Comparison of ENCODE assay signal across 13 mouse cellular contexts in genomic region chr2:60145742-60146141, GRCm38 (mm10).
DNase-seq lines count a peak whose midpoint lies in the region; ATAC-seq and TF ChIP-seq lines count a peak whose summit lies in the region.
"Had no signal": no experiment of that assay in that cellular context is flagged by ENCODE, and none has a peak within 500 bp of the region (broad histone marks: within the 10 kb centered on the region; RNA-seq: fewer than 3 reads in every experiment).

No protein-coding gene starts in this region.

- H3K27ac ChIP-seq in forebrain, embryonic 12.5 days, result no peak overlapping the region
- H3K27ac ChIP-seq in forebrain, embryonic 16.5 days (ENCODE audit: low read length), result no peak overlapping the region
- H3K27ac ChIP-seq: hindbrain, embryonic 13.5 days; liver, embryonic 13.5 days had no signal

- TF ChIP-seq POLR2A in lung, adult 2 months (IDR thresholded peaks at IDR 0.05; ENCODE audit: borderline replicate concordance, extremely low read depth, low read depth, low read length), result no peak
- TF ChIP-seq POLR2A in brain, embryonic 14.5 days (IDR thresholded peaks at IDR 0.05; ENCODE audit: borderline replicate concordance, extremely low read depth, insufficient read depth, insufficient read length, poor library complexity, severe bottlenecking), result no peak

- no peaks in the 10 kb centered on the region for H3K9me3 ChIP-seq in forebrain, embryonic 12.5 days
- no peaks in the 10 kb centered on the region for H3K9me3 ChIP-seq in forebrain, embryonic 16.5 days (ENCODE audit: control insufficient read depth, low read length)
- H3K9me3 ChIP-seq: hindbrain, embryonic 13.5 days; liver, embryonic 13.5 days had no signal

- H3K4me3 ChIP-seq in forebrain, embryonic 12.5 days (replicated peaks), result no peak overlapping the region
- no peak overlapping the region for H3K4me3 ChIP-seq in forebrain, embryonic 16.5 days (replicated peaks; ENCODE audit: low read length)
- H3K4me3 ChIP-seq in lung, adult 2 months (replicated peaks; ENCODE audit: extremely low read depth, low read depth, low read length), result no peak overlapping the region
- H3K4me3 ChIP-seq: hindbrain, embryonic 13.5 days; liver, embryonic 13.5 days had no signal

- no peak for TF ChIP-seq CTCF in lung, adult 2 months (IDR thresholded peaks at IDR 0.05; ENCODE audit: insufficient read depth, low read length)
- no peak for TF ChIP-seq CTCF in brain, embryonic 14.5 days (IDR thresholded peaks at IDR 0.05; ENCODE audit: borderline replicate concordance, extremely low read depth, insufficient read depth, insufficient read length)

- no peaks in the 10 kb centered on the region for H3K27me3 ChIP-seq in forebrain, embryonic 12.5 days
- H3K27me3 ChIP-seq in forebrain, embryonic 16.5 days (replicated peaks; ENCODE audit: control insufficient read depth, insufficient read depth, low read length), result no peaks in the 10 kb centered on the region
- H3K27me3 ChIP-seq: hindbrain, embryonic 13.5 days; liver, embryonic 13.5 days had no signal

- 38% methylated on average over 6 of the region's 6 CpGs for WGBS in forebrain, embryonic 12.5 days
- 25% methylated on average over 6 of the region's 6 CpGs for WGBS in forebrain, embryonic 16.5 days
- WGBS in lung, adult 2 months, result 58% methylated on average over 6 of the region's 6 CpGs

- H3K36me3 ChIP-seq in forebrain, embryonic 12.5 days (replicated peaks), result no peaks in the 10 kb centered on the region
- H3K36me3 ChIP-seq in forebrain, embryonic 16.5 days (ENCODE audit: control insufficient read depth, insufficient read depth), result no peaks in the 10 kb centered on the region
- H3K36me3 ChIP-seq: hindbrain, embryonic 13.5 days; liver, embryonic 13.5 days had no signal

- peaks cover 15% of the 10 kb centered on the region for H3K4me1 ChIP-seq in forebrain, embryonic 12.5 days
- no peaks in the 10 kb centered on the region; the same call in 1 of the 2 replicates for H3K4me1 ChIP-seq in forebrain, embryonic 16.5 days (replicated peaks; ENCODE audit: control insufficient read depth, insufficient read depth, low read length)
- no peaks in the 10 kb centered on the region for H3K4me1 ChIP-seq in lung, adult 2 months (ENCODE audit: control insufficient read depth, insufficient read depth, low read length)
- H3K4me1 ChIP-seq: hindbrain, embryonic 13.5 days had no signal

- H3K9ac ChIP-seq in forebrain, embryonic 12.5 days, result no peak overlapping the region
- no peak overlapping the region for H3K9ac ChIP-seq in forebrain, embryonic 16.5 days (replicated peaks; ENCODE audit: low read depth, low read length)
- H3K9ac ChIP-seq: hindbrain, embryonic 13.5 days; liver, embryonic 13.5 days had no signal

- 0 out of 2 replicates have a peak overlapping the region, but pooled peaks have one; percentile 6 for H3K4me2 ChIP-seq in forebrain, embryonic 12.5 days
- no peak overlapping the region for H3K4me2 ChIP-seq in forebrain, embryonic 16.5 days (ENCODE audit: low read length)
- H3K4me2 ChIP-seq: heart, embryonic 11.5 days; hindbrain, embryonic 13.5 days; liver, embryonic 13.5 days had no signal

- ATAC-seq in forebrain, embryonic 12.5 days (ENCODE audit: low FRiP score), result no peak; the same call in 1 of the 2 replicates
- ATAC-seq in forebrain, embryonic 16.5 days, result no peak

- peak; percentile 56 for DNase-seq in kidney, postnatal 10 days
- DNase-seq in kidney, adult 8-10 months, result no peak
- peak; percentile 45 for DNase-seq in lung, postnatal 10 days
- no peak for DNase-seq in lung, adult 2 months
- peak; percentile 88 for DNase-seq in brain, embryonic 14.5 days (ENCODE audit: low read depth)
- no peak for DNase-seq in urinary bladder, adult 18-20 months (ENCODE audit: low spot score in 2 of 2)
- DNase-seq: cerebellum, adult 11 months; liver, embryonic 13.5 days; thymus, postnatal 14 days had no signal

Comparison
In these comparisons a context has a peak if more than half of its experiments do, and no peak if none do; other contexts are left out.
1. DNase-seq: peak in kidney, postnatal 10 days (single experiment), lung, postnatal 10 days (single experiment) and brain, embryonic 14.5 days (single experiment); none in kidney, adult 8-10 months (0 of 2), lung, adult 2 months (single experiment) and urinary bladder, adult 18-20 months (0 of 2).